Mouse (Mus musculus): ENCODE measurements around the gene Npm1. TPM values are rescaled to one million over a fixed set of nuclear protein-coding genes. Genes with fewer than 3 reads are reported as not detected.

Gene Npm1
- polyA plus RNA-seq (2015; fragmentation: Illumina TruSeq; extraction: RNeasy Lipid Tissue Mini Kit (QIAGEN cat#74804); ENCODE audit: insufficient read depth, low replicate concordance) = 1,524 TPM

GRCm38 (mm10) chr11:33162998-33163506 lies at the start of gene Npm1:
Gene Npm1, minus strand, starts transcription at chr11:33163206.

DNA sequence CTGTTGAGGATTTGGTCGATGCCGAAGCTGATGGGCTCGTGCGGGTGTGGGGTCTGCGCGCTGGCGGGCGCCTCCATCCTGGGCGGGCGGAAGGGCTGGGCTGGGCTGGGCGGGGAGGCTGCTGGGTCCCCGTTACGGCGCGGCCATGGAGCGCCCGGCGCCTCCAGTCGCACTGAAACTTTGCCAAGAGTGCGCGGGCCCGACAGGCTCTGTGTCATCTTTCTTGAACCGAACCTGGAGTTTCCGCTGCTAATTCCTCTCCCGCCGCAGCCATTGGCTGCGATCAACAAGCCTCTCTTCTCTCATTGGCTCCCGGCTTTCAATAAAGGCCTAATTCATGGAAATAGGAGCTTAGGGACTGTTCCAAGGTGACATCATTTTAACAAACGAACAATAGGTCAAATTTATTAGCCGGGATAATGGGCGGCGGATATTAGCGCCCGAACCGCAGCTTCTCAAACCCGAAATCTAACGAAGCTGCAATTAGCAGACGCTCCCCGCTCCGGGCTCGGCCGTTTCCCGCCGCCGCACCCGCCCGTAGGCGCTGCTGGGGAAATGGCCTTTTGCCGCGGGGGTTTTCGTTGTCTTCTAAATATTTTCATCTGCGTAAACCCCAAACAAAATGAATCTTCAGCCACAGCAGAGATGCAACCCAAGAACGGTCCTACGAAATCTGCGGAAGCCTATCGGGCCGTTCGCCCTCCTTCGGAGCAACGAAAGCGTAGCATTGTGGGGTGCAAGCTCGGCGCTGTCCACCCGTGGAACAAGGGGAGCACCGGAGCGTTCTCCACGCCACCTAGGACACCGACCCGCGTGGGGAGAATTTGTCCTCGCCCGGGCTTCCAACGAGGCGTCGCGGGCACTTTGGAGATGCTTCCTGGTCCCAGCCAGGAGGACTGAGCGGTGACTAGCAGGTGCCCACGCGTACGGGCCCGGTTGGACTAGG lies 40.6 kb upstream of the Npm1 start, which contains the start of gene Tlx3:
TSS of gene Tlx3 (minus strand) at position 207 of the 946 bp plus-strand sequence.

DNA sequence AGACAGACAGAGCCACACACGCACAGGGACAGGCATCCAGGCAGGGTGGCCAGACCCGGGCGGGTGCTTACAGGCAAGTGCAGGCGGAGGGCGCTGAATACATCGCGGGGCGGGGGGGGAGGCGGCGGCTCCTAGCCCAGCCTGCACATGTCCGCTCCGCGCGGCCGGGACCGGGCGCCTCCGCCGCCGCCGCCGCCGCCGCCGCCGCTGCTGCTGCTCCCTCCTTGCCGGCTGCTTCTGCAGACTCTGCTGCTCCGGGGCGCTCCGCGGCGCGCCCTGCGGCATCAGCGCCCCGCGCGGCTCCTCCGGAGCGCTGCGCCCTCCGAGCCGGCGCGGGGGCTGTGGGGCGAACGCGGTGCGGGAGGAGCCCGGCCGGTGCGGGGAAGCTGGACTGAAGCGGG lies 15.8 kb downstream of the Npm1 start, which contains the start of gene Fgf18:
TSS of gene Fgf18 (minus strand) at position 230 of the 401 bp plus-strand sequence.

Other genes starting within 250 kb of the Npm1 start
- 1.6 TPM for gene Fgf18, start 15.8 kb downstream of the Npm1 start, polyA plus RNA-seq (2015; fragmentation: Illumina TruSeq; extraction: RNeasy Lipid Tissue Mini Kit (QIAGEN cat#74804); ENCODE audit: insufficient read depth, low replicate concordance)
- gene Tlx3, start 40.4 kb upstream of the Npm1 start, polyA plus RNA-seq (2015; fragmentation: Illumina TruSeq; extraction: RNeasy Lipid Tissue Mini Kit (QIAGEN cat#74804); ENCODE audit: insufficient read depth, low replicate concordance) = not detected
- gene Gm12117, start 113.5 kb upstream of the Npm1 start, polyA plus RNA-seq (2015; fragmentation: Illumina TruSeq; extraction: RNeasy Lipid Tissue Mini Kit (QIAGEN cat#74804); ENCODE audit: insufficient read depth, low replicate concordance) = not detected